ENCODE assay signal across 8 mouse cellular contexts in genomic region chr2:131186343-131186742, GRCm38 (mm10). TPM values are rescaled to one million over a fixed set of nuclear protein-coding genes. Genes with fewer than 3 reads are reported as not detected.
DNase-seq lines count a peak whose midpoint lies in the region; ATAC-seq and TF ChIP-seq lines count a peak whose summit lies in the region.

No protein-coding gene starts in this region.

- peak overlapping the region; percentile 82 for H3K4me2 ChIP-seq in intestine, embryonic 16.5 days (ENCODE audit: low read depth, low read length)
- peak overlapping the region; percentile 73 for H3K4me2 ChIP-seq in neural tube, embryonic 13.5 days

- WGBS in lung, adult 2 months: 3% methylated on average over 14 of the region's 14 CpGs
- WGBS in intestine, embryonic 16.5 days: 2% methylated on average over 14 of the region's 14 CpGs
- under 1% methylated on average over 14 of the region's 14 CpGs for WGBS in neural tube, embryonic 13.5 days

- H3K36me3 ChIP-seq in intestine, embryonic 16.5 days (ENCODE audit: control insufficient read depth, insufficient read depth, low read length): 0 out of 2 replicates have a peak, but pooled peaks cover 2% of the 10 kb centered on the region
- no peaks in the 10 kb centered on the region for H3K36me3 ChIP-seq in neural tube, embryonic 13.5 days

- no peak for TF ChIP-seq CTCF in lung, adult 2 months (IDR thresholded peaks at IDR 0.05; ENCODE audit: insufficient read depth, low read length)
- TF ChIP-seq CTCF in embryonic fibroblast, embryonic 13.5 days (IDR thresholded peaks at IDR 0.05; ENCODE audit: borderline replicate concordance, insufficient read depth, low read length): no peak

- no peak overlapping the region for H3K27ac ChIP-seq in embryonic fibroblast, embryonic 13.5 days (ENCODE audit: insufficient read depth, low read length)
- peak overlapping the region; percentile 66 for H3K27ac ChIP-seq in intestine, embryonic 16.5 days (ENCODE audit: low read length)
- H3K27ac ChIP-seq in neural tube, embryonic 13.5 days (replicated peaks): peak overlapping the region; percentile 86

- peak overlapping the region; percentile 62 for H3K4me3 ChIP-seq in lung, adult 2 months (replicated peaks; ENCODE audit: extremely low read depth, low read depth, low read length)
- H3K4me3 ChIP-seq in embryonic fibroblast, embryonic 13.5 days (ENCODE audit: insufficient read depth, low read length): peak overlapping the region; percentile 25; the same call in 1 of the 2 replicates
- H3K4me3 ChIP-seq in intestine, embryonic 16.5 days (ENCODE audit: low read length): peak overlapping the region; percentile 69
- peak overlapping the region; percentile 71 for H3K4me3 ChIP-seq in neural tube, embryonic 13.5 days

- TF ChIP-seq POLR2A in lung, adult 2 months (IDR thresholded peaks at IDR 0.05; ENCODE audit: borderline replicate concordance, extremely low read depth, low read depth, low read length): no peak
- peak; percentile 69 for TF ChIP-seq POLR2A in embryonic fibroblast, embryonic 13.5 days (IDR thresholded peaks at IDR 0.05; ENCODE audit: low read depth, low read length)

- no peak; the same call in 1 of the 2 replicates for ATAC-seq in intestine, embryonic 16.5 days
- 0 out of 2 replicates have a peak, but pooled peaks have one; percentile 1 for ATAC-seq in neural tube, embryonic 13.5 days (ENCODE audit: low read depth)

- no peaks in the 10 kb centered on the region for H3K27me3 ChIP-seq in intestine, embryonic 16.5 days (replicated peaks; ENCODE audit: control insufficient read depth, insufficient read depth, low read length)
- no peaks in the 10 kb centered on the region for H3K27me3 ChIP-seq in neural tube, embryonic 13.5 days

- peak overlapping the region; percentile 81 for H3K9ac ChIP-seq in intestine, embryonic 16.5 days (ENCODE audit: low read depth, low read length)
- peak overlapping the region; percentile 79 for H3K9ac ChIP-seq in neural tube, embryonic 13.5 days

- peaks cover 21% of the 10 kb centered on the region for H3K4me1 ChIP-seq in lung, adult 2 months (ENCODE audit: control insufficient read depth, insufficient read depth, low read length)
- peaks cover 5% of the 10 kb centered on the region; the same call in 1 of the 2 replicates for H3K4me1 ChIP-seq in embryonic fibroblast, embryonic 13.5 days (ENCODE audit: control insufficient read depth, insufficient read depth, low read length)
- peaks cover 25% of the 10 kb centered on the region for H3K4me1 ChIP-seq in intestine, embryonic 16.5 days (ENCODE audit: control insufficient read depth, insufficient read depth, low read length)
- peaks cover 43% of the 10 kb centered on the region for H3K4me1 ChIP-seq in neural tube, embryonic 13.5 days (replicated peaks)

- no peaks in the 10 kb centered on the region for H3K9me3 ChIP-seq in intestine, embryonic 16.5 days (ENCODE audit: control insufficient read depth, low read length)
- no peaks in the 10 kb centered on the region for H3K9me3 ChIP-seq in neural tube, embryonic 13.5 days

- no peak for DNase-seq in lung, adult 2 months
- DNase-seq in lung, postnatal 25 days (ENCODE audit: low spot score): no peak
- DNase-seq in layer of hippocampus, postnatal 25 days (ENCODE audit: extremely low spot score in 1 of 2, low spot score in 1 of 2): no peak
- DNase-seq in cerebellum, adult 9-10 months: no peak
- no peak for DNase-seq in right cerebral cortex, postnatal 25 days

RNA-seq across cellular contexts. Expression of gene Cdc25b, which starts 0.4 kb away (rescaled TPM):
- polyA plus RNA-seq in lung, adult 2 months (2012; rRNA removed): 34.5 and 39.1 TPM in 2 replicates
- 19.4 and 33.1 TPM in 2 replicates for polyA plus RNA-seq in embryonic fibroblast, embryonic 13.5 days (2011; ENCODE audit: insufficient read length, low read depth, missing spikeins)
- 41.2 and 46.4 TPM in 2 replicates for polyA plus RNA-seq in intestine, embryonic 16.5 days (2015; fragmentation: Nextera tagmentation; extraction: Ambion mirVana)
- polyA plus RNA-seq in neural tube, embryonic 13.5 days (2015; fragmentation: Nextera tagmentation; extraction: Ambion mirVana): 32.5 and 40.3 TPM in 2 replicates
- total RNA-seq in layer of hippocampus, postnatal 25 days (2021): 10 to 100 TPM; 15.4 to 26.6 TPM

RNA-seq across cellular contexts. Expression of gene Spef1, which starts 0.7 kb away (rescaled TPM):
- polyA plus RNA-seq in lung, adult 2 months (2012; rRNA removed): 16.6 and 19.2 TPM in 2 replicates
- 4.4 and 10.8 TPM in 2 replicates for polyA plus RNA-seq in embryonic fibroblast, embryonic 13.5 days (2011; ENCODE audit: insufficient read length, low read depth, missing spikeins)
- polyA plus RNA-seq in intestine, embryonic 16.5 days (2015; fragmentation: Nextera tagmentation; extraction: Ambion mirVana): 3.1 and 3.6 TPM in 2 replicates
- 6.9 and 7.9 TPM in 2 replicates for polyA plus RNA-seq in neural tube, embryonic 13.5 days (2015; fragmentation: Nextera tagmentation; extraction: Ambion mirVana)
- 10 to 100 TPM; 11.2 to 12.4 TPM for total RNA-seq in layer of hippocampus, postnatal 25 days (2021)

RNA-seq across cellular contexts. Expression of gene Cenpb, which starts 6.5 kb away (rescaled TPM):
- polyA plus RNA-seq in lung, adult 2 months (2012; rRNA removed): 131 and 138 TPM in 2 replicates
- 52.2 and 55.0 TPM in 2 replicates for polyA plus RNA-seq in embryonic fibroblast, embryonic 13.5 days (2011; ENCODE audit: insufficient read length, low read depth, missing spikeins)
- polyA plus RNA-seq in intestine, embryonic 16.5 days (2015; fragmentation: Nextera tagmentation; extraction: Ambion mirVana): 9.5 and 9.7 TPM in 2 replicates
- polyA plus RNA-seq in neural tube, embryonic 13.5 days (2015; fragmentation: Nextera tagmentation; extraction: Ambion mirVana): 12.6 and 12.7 TPM in 2 replicates
- 10 to 100 TPM; 84.8 to 92.4 TPM for total RNA-seq in layer of hippocampus, postnatal 25 days (2021)

RNA-seq across cellular contexts. Expression of gene Ap5s1, which starts 20.5 kb away (rescaled TPM):
- 44.5 and 46.4 TPM in 2 replicates for polyA plus RNA-seq in lung, adult 2 months (2012; rRNA removed)
- polyA plus RNA-seq in embryonic fibroblast, embryonic 13.5 days (2011; ENCODE audit: insufficient read length, low read depth, missing spikeins): 13.0 and 13.8 TPM in 2 replicates
- polyA plus RNA-seq in intestine, embryonic 16.5 days (2015; fragmentation: Nextera tagmentation; extraction: Ambion mirVana): 27.2 and 30.7 TPM in 2 replicates
- polyA plus RNA-seq in neural tube, embryonic 13.5 days (2015; fragmentation: Nextera tagmentation; extraction: Ambion mirVana): 30.9 and 39.7 TPM in 2 replicates
- 10 to 100 TPM; 23.8 to 27.3 TPM for total RNA-seq in layer of hippocampus, postnatal 25 days (2021)

RNA-seq across cellular contexts. Expression of gene 1700037H04Rik, which starts 26.5 kb away (rescaled TPM):
- polyA plus RNA-seq in lung, adult 2 months (2012; rRNA removed): 67.6 and 76.4 TPM in 2 replicates
- 29.0 and 34.0 TPM in 2 replicates for polyA plus RNA-seq in embryonic fibroblast, embryonic 13.5 days (2011; ENCODE audit: insufficient read length, low read depth, missing spikeins)
- 138 and 160 TPM in 2 replicates for polyA plus RNA-seq in intestine, embryonic 16.5 days (2015; fragmentation: Nextera tagmentation; extraction: Ambion mirVana)
- polyA plus RNA-seq in neural tube, embryonic 13.5 days (2015; fragmentation: Nextera tagmentation; extraction: Ambion mirVana): 88.3 and 99.0 TPM in 2 replicates
- 10 to 100 TPM; 55.5 to 66.7 TPM for total RNA-seq in layer of hippocampus, postnatal 25 days (2021)
